Mouse (Mus musculus) heart, embryonic 14.5 days (tissue): ENCODE results near the gene Pi4k2a. TPM values are rescaled to one million over a fixed set of nuclear protein-coding genes. Genes with fewer than 3 reads are reported as not detected.
A peak's percentile ranks its signal among the peaks of the same experiment; 100 is the strongest.

Source experiments
- ATAC-seq: fragments of 200-750 bp; cut with Nextera tagmentation; 2 replicates; pipeline ENCODE4 v1.8.0; 2017; ENCODE audit warnings: low read depth, moderate TSS enrichment; ENCODE audit not compliant: insufficient number of reproducible peaks, insufficient read depth, low FRiP score
- H3K27ac ChIP-seq, 2 experiments: fragments of 200-500 bp in 1 of 2; fragments of 300-500 bp in 1 of 2; sonication (generic) in 1 of 2; replicated peaks in 1 of 2; 2 replicates each; pipeline ENCODE4 v1.5.1; 2012 to 2014; ENCODE audit warnings: low read depth in 2 of 2, low read length in 2 of 2, control low read depth in 1 of 2, mild to moderate bottlenecking in 1 of 2, mixed read lengths in 1 of 2; ENCODE audit not compliant: control insufficient read depth in 1 of 2, insufficient read depth in 1 of 2
- H3K27me3 ChIP-seq: fragments of 300-500 bp; sonication (generic); 2 replicates; pipeline ENCODE4 v1.6.1; 2014; ENCODE audit warnings: mild to moderate bottlenecking, low read length, control low read depth; ENCODE audit not compliant: control insufficient read depth, insufficient read depth
- H3K36me3 ChIP-seq: fragments of 300-500 bp; sonication (generic); 2 replicates; pipeline ENCODE4 v1.6.1; 2014; ENCODE audit warnings: mild to moderate bottlenecking, control low read depth, low read length, mixed read lengths; ENCODE audit not compliant: control insufficient read depth, insufficient read depth
- H3K4me1 ChIP-seq, 2 experiments: fragments of 200-500 bp in 1 of 2; fragments of 300-500 bp in 1 of 2; sonication (generic) in 1 of 2; 2 replicates each; pipeline ENCODE4 v1.6.1; 2012 to 2014; ENCODE audit warnings: low read length in 2 of 2, control low read depth in 1 of 2, mixed read lengths in 1 of 2; ENCODE audit not compliant: control insufficient read depth in 2 of 2, insufficient read depth in 2 of 2
- H3K4me2 ChIP-seq: fragments of 300-500 bp; sonication (generic); 2 replicates; pipeline ENCODE4 v1.6.1; 2014; ENCODE audit warnings: mild to moderate bottlenecking, low read length
- H3K4me3 ChIP-seq, 2 experiments: fragments of 200-500 bp in 1 of 2; fragments of 300-500 bp in 1 of 2; sonication (generic) in 1 of 2; 2 replicates each; pipeline ENCODE4 v1.5.1; 2012 to 2014; ENCODE audit warnings: low read length in 2 of 2, mild to moderate bottlenecking in 2 of 2, control low read depth in 1 of 2, low read depth in 1 of 2, moderate library complexity in 1 of 2; ENCODE audit not compliant: control insufficient read depth in 1 of 2, insufficient read depth in 1 of 2
- H3K9ac ChIP-seq: fragments of 300-500 bp; sonication (generic); 2 replicates; pipeline ENCODE4 v1.6.1; 2014; ENCODE audit warnings: mild to moderate bottlenecking, low read length
- H3K9me3 ChIP-seq: fragments of 300-500 bp; sonication (generic); 2 replicates; pipeline ENCODE4 v1.6.1; 2016; ENCODE audit warnings: low read length, control low read depth; ENCODE audit not compliant: control insufficient read depth
- WGBS: fragments of 180-500 bp; shearing (Covaris S2); extraction: QIAGEN DNeasy Blood & Tissue Kit; methylation state at CpG from one replicate; pipeline ENCODE4 v1.1.7; 2014; 5-methylcytosine and 5-hydroxymethylcytosine counted together
- polyA plus RNA-seq: library from polyadenylated mRNA; unstranded; fragments of >200 nt; fragmentation: Nextera tagmentation; extraction: Ambion mirVana; gene quantifications from 2 replicates; pipeline ENCODE4 v1.2.1, GENCODE M21; 2014

The Pi4k2a gene
- polyA plus RNA-seq: 19.2 and 20.2 TPM in 2 replicates

DNA sequence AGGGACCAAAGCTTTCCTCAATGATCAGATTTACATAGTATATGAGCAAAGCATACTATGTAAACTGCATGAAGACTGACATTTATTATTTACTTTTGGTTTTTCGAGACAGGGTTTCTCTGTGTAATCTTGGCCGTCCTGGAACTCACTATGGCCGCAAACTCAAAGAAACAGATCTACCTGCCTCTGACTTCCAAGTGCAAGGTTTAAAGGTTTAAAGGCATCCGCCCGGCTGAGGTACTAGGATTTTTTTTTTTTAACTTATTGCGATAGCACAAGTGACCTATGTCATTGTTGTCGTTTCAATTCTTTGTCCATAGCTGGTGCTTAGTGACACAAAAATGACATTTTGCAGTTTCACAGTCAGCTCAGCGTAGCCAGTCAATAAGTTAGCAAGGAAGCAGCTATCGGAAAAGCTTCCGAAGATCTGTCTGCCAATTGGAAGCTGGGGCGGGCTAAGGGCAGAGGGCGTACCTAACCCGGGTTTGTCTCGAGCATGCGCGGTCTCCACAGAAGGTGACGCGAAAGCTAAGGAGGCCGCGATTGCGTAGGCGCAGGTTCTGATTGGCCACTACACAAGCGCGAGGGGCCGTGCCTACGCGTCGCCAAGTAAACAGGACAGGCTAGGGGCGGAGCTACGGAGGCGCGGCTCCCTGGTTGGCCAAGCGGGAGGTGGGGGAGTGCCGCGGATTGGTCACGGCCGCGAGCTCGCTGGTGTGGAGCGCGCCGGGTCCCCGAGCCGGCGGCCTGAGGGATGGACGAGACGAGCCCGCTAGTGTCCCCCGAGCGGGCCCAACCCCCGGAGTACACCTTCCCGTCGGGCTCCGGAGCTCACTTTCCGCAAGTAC lies at the start of gene Pi4k2a:
Pi4k2a (plus strand) TSS at position 723 of the 848 bp plus-strand sequence.
- peaks cover 12 to 22% of the 10 kb centered on the region in 2 experiments for H3K4me1 ChIP-seq
- H3K9ac ChIP-seq: peak within 1 kb of the TSS; percentile 83
- no peaks in the 10 kb centered on the region for H3K27me3 ChIP-seq
- peak within 1 kb of the TSS; percentile 83 to 91 for H3K4me3 ChIP-seq
- WGBS: under 1% methylated on average over 49 of the region's 55 CpGs
- peak within 1 kb of the TSS; percentile 86 to 93 for H3K27ac ChIP-seq
- no peaks in the 10 kb centered on the region for H3K9me3 ChIP-seq
- H3K36me3 ChIP-seq: peaks cover 6% of the 10 kb centered on the region
- ATAC-seq: peak; percentile 99
- peak within 1 kb of the TSS; percentile 83 for H3K4me2 ChIP-seq

DNA sequence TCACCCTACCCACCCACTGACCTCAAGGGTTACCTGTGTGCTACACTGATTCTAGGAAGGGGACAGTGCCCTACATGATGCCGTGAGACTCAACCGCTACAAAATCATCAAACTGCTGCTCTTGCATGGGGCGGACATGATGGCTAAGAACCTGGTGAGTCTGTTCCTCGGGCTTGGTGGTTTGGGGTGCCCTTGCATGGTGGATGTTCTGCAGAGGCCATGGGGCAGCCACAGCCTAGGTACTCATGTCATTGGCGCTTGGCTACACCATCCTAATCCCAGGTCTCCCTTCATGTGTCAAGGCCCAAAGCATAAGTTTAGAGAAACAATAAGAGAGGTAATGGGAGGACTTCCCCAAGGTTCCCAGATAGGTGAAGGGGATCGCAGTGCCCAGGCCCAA lies 46.3 kb upstream of the Pi4k2a start:
- Histone ChIP-seq H3K27me3 (peaks cover 2% of the 10 kb centered on the region; the same call in 1 of the 2 replicates), H3K4me2 (no peak overlapping the region), H3K9ac (no peak overlapping the region), H3K27ac (no peak overlapping the region), H3K9me3 (no peaks in the 10 kb centered on the region), H3K4me1 (peaks cover 0 to 8% of the 10 kb centered on the region in 2 experiments; a peak in 2 of 4 replicates), H3K36me3 (no peaks in the 10 kb centered on the region), H3K4me3 (no peak overlapping the region)
- no peak for ATAC-seq
- 98% methylated on average over 6 of the region's 6 CpGs for WGBS

DNA sequence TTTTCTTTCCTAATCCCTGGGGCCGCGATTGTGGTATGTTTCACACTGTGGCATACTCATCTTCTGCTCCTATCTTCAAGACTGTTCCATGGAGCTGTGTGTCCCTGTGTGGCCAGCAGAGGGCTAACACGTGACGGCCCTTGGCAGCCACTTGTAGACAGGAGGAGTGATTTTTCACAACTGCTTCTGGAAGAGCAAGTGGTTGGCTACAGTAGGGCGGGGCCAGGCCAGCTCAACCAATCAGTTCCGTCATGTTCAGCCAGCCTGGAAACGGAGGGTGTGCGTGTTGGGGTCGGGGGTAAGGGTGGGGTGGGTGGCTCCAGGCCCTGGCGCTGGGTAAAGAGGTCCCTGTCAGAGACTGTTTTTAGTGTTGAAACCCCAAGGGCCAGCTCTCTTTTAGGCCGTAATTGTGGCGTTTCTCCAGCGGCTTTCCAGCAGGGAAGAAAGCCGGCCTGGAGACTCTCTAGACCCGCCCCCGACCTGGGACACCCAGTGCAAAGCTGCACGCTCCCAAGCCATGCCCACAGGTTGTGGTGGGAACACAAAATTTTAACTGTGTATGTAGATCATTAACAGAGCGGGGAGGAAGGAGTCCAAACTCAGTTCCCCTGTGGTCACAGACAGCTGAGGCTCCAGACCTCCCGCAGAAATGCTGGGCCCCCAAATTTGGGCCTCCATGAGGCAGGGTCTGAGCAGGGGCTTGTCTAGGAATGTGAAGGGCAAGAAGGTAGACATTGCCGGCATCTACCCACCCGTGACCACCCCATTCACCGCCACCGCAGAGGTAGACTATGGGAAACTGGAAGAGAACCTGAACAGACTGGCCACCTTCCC lies 44.8 kb upstream of the Pi4k2a start, which contains the start of gene Hoga1:
Hoga1 (plus strand) TSS at position 342 of the 834 bp plus-strand sequence.
- Histone ChIP-seq H3K4me1 (peaks cover 0 to 8% of the 10 kb centered on the region in 2 experiments; a peak in 2 of 4 replicates), H3K9me3 (no peaks in the 10 kb centered on the region), H3K36me3 (no peaks in the 10 kb centered on the region), H3K27me3 (no peaks in the 10 kb centered on the region), H3K4me2 (peak within 1 kb of the TSS; percentile 72), H3K4me3 (peak within 1 kb of the TSS; percentile 37 to 45), H3K9ac (peak within 1 kb of the TSS; percentile 64), H3K27ac (no peak within 1 kb of the TSS)
- 21% methylated on average over 23 of the region's 23 CpGs for WGBS
- peak; percentile 78 for ATAC-seq

DNA sequence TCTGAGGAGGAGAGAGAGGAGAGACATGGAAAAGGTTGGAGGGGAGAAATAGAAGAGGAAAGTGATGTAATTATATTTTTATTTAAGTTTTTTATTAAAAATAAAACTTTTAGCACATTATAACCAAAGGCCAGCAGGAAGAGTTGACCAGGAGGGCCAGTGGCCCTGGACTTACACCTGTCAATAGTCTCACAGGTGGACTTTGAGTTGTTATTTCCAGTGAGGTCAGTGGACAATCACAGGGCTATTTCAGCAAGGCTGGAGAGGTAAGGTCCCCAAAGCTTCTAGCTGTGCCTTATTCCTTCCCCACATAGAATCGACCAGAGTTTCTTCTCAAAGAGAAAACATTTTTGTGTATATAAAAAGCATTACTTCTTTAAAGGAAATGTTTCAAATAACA lies 40.0 kb upstream of the Pi4k2a start:
- WGBS: 73% methylated on average over 1 of the region's 1 CpGs
- no peak for ATAC-seq

DNA sequence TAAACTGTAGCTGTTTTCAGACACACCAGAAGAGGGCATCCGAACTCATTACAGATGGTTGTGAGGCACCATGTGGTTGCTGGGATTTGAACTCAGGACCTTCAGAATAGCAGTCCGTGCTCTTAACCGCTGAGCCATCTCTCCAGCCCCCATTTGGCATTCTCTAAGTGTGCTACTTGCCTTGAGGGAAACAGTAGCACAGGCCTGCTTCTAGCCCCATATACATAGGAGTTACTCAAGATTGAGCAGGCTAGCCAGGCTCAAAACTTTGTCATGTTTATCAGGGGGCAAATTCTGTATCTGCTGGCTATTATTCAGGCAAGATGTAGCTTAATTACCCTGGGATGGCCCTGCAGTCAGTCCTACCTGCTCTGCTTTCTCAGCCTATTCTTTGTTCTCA lies 38.9 kb upstream of the Pi4k2a start:
- Histone ChIP-seq H3K36me3 (no peaks in the 10 kb centered on the region), H3K9me3 (no peaks in the 10 kb centered on the region), H3K27ac (no peak overlapping the region), H3K4me1 (peaks cover 0 to 2% of the 10 kb centered on the region in 2 experiments; a peak in 1 of 4 replicates), H3K9ac (no peak overlapping the region), H3K4me2 (no peak overlapping the region), H3K4me3 (no peak overlapping the region), H3K27me3 (no peaks in the 10 kb centered on the region)
- 88% methylated on average over 3 of the region's 3 CpGs for WGBS
- ATAC-seq: no peak

More for the DNA sequence above, 40.0 kb upstream of the Pi4k2a start:
- no peak overlapping the region for H3K9ac ChIP-seq
- no peak overlapping the region for H3K27ac ChIP-seq
- H3K27me3 ChIP-seq: no peaks in the 10 kb centered on the region
- no peaks in the 10 kb centered on the region for H3K36me3 ChIP-seq
- H3K4me3 ChIP-seq: no peak overlapping the region
- H3K4me2 ChIP-seq: no peak overlapping the region
- H3K9me3 ChIP-seq: no peaks in the 10 kb centered on the region
- peaks cover 2 to 8% of the 10 kb centered on the region in 2 experiments; a peak in 2 of 4 replicates for H3K4me1 ChIP-seq

DNA sequence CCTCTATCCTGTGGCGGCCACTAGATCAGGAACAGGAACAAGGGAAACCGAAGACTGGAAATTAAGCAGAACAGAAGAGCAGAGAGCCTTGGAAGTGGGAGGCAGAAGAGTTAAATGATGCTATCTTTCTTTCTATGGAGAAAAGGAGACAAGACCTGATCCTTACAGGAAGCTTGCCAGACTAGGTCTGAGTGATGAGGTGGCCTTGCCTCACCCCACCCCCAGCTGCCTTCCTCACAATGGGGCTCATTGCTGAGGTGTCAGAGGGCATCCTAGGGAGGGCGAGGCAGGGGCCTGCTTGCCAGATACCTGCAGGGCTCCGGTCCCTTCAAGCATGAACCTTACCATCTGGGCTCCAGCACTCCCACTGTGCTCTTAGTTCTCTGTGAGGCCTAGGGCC lies 38.3 kb upstream of the Pi4k2a start, which contains the start of gene 4933411K16Rik:
4933411K16Rik (plus strand) TSS at position 301 of the 400 bp plus-strand sequence.
- ATAC-seq: no peak
- Histone ChIP-seq H3K9me3 (no peaks in the 10 kb centered on the region), H3K9ac (no peak within 1 kb of the TSS), H3K4me2 (no peak within 1 kb of the TSS), H3K4me3 (no peak within 1 kb of the TSS), H3K27ac (no peak within 1 kb of the TSS), H3K36me3 (no peaks in the 10 kb centered on the region), H3K27me3 (no peaks in the 10 kb centered on the region), H3K4me1 (peaks cover 0 to 2% of the 10 kb centered on the region in 2 experiments; a peak in 1 of 4 replicates)
- 66% methylated on average over 4 of the region's 4 CpGs for WGBS

DNA sequence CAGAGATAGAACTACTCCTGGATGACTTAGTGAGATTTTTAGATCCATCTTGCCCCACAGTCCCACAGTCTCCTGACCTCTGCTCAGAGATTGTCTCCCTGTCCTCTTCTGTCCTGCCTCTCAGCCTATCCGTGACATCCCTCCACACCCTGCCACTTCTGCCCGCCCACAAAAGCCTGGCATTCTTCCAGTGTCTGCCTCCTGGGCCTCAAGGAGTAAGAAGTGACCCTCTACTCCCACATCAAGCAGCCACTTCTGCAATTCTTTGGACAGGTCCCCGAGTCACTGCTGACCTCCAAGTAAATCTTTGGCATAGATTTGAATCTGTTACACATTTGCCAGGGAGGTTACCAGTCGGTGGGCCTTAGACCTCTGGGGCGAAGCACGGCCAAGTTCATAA lies 36.0 kb upstream of the Pi4k2a start:
- Histone ChIP-seq H3K9ac (no peak overlapping the region), H3K27ac (no peak overlapping the region), H3K4me2 (no peak overlapping the region), H3K4me3 (no peak overlapping the region), H3K36me3 (no peaks in the 10 kb centered on the region), H3K4me1 (peaks cover 0 to 2% of the 10 kb centered on the region in 2 experiments; a peak in 1 of 4 replicates), H3K27me3 (no peaks in the 10 kb centered on the region), H3K9me3 (no peaks in the 10 kb centered on the region)
- WGBS: 57% methylated on average over 6 of the region's 6 CpGs
- no peak for ATAC-seq
